Mouse (Mus musculus): ENCODE results near the gene Evx1. TPM values are rescaled to one million over a fixed set of nuclear protein-coding genes. Genes with fewer than 3 reads are reported as not detected.

Evx1 gene
- polyA plus RNA-seq, 1 experiment, result not detected

GRCm38 (mm10) chr6:52319956-52320690 lies 6.8 kb downstream of the Evx1 start:
- TF ChIP-seq MYOG (IDR thresholded peaks at IDR 0.05; ENCODE audit: control insufficient read depth in 1 of 3, insufficient read depth in 1 of 3, insufficient read length in 2 of 3, low read depth in 2 of 3) (no peak), MYOD1 (IDR thresholded peaks at IDR 0.05; ENCODE audit: control insufficient read depth in 1 of 3, insufficient read length in 2 of 3, low read depth in 2 of 3) (no peak), MAX (IDR thresholded peaks at IDR 0.05; ENCODE audit: low read depth) (no peak), POLR2A (IDR thresholded peaks at IDR 0.05; ENCODE audit: insufficient read length, low read depth) (no peak), TCF3 (IDR thresholded peaks at IDR 0.05; ENCODE audit: insufficient read length, low read depth) (no peak)
- Histone ChIP-seq H3K4me3 (no peak overlapping the region), H3K4me2 (ENCODE audit: low read depth) (no peak overlapping the region), H3K27me3 (ENCODE audit: control insufficient read depth, insufficient read depth, insufficient read length) (peaks cover 92% of the 10 kb centered on the region), H3K36me3 (ENCODE audit: control insufficient read depth, insufficient read depth) (no peaks in the 10 kb centered on the region), H3K79me2 (ENCODE audit: control insufficient read depth, insufficient read depth) (no peaks in the 10 kb centered on the region), H3ac (ENCODE audit: control insufficient read depth, insufficient read length) (no peak overlapping the region)

- Histone ChIP-seq H3K4me2 (ENCODE audit: low read depth) (no peak overlapping the region), H3K36me3 (ENCODE audit: control insufficient read depth, insufficient read depth) (no peaks in the 10 kb centered on the region), H3K4me3 (no peak overlapping the region), H3K27me3 (ENCODE audit: control insufficient read depth, insufficient read depth, insufficient read length) (peaks cover 81% of the 10 kb centered on the region), H3K79me2 (ENCODE audit: control insufficient read depth, insufficient read depth) (no peaks in the 10 kb centered on the region), H3ac (ENCODE audit: control insufficient read depth, insufficient read length) (no peak overlapping the region)
- no peak for TF ChIP-seq REST (IDR thresholded peaks at IDR 0.05; ENCODE audit: insufficient read depth, insufficient read length)
- TF ChIP-seq MYOD1 (IDR thresholded peaks at IDR 0.05; ENCODE audit: control insufficient read depth in 1 of 3, insufficient read length in 2 of 3, low read depth in 2 of 3), result no peak
- no peak for TF ChIP-seq TCF12 (IDR thresholded peaks at IDR 0.05; ENCODE audit: insufficient read depth, poor library complexity, severe bottlenecking)
- no peak for TF ChIP-seq CEBPB (IDR thresholded peaks at IDR 0.05; ENCODE audit: insufficient read depth, poor library complexity, severe bottlenecking)
- no peak for TF ChIP-seq POLR2A (IDR thresholded peaks at IDR 0.05; ENCODE audit: insufficient read length, low read depth)
- no peak for TF ChIP-seq MYOG (IDR thresholded peaks at IDR 0.05; ENCODE audit: control insufficient read depth in 1 of 3, insufficient read depth in 1 of 3, insufficient read length in 2 of 3, low read depth in 2 of 3)
- TF ChIP-seq USF1 (IDR thresholded peaks at IDR 0.05; ENCODE audit: low read depth), result no peak
- no peak for TF ChIP-seq E2F4 (IDR thresholded peaks at IDR 0.05; ENCODE audit: insufficient read depth)
- TF ChIP-seq SRF (IDR thresholded peaks at IDR 0.05; ENCODE audit: control insufficient read depth, insufficient read length, low read depth), result no peak
- no peak for TF ChIP-seq POLR2AphosphoS2 (IDR thresholded peaks at IDR 0.05; ENCODE audit: insufficient read length, low read depth)
- TF ChIP-seq TCF3 (IDR thresholded peaks at IDR 0.05; ENCODE audit: insufficient read length, low read depth), result no peak
- no peak for TF ChIP-seq MAX (IDR thresholded peaks at IDR 0.05; ENCODE audit: low read depth)
Observed at GRCm38 (mm10) chr6:52320966-52321825, 7.9 kb downstream of the Evx1 start.

- TF ChIP-seq POLR2A (IDR thresholded peaks at IDR 0.05; ENCODE audit: insufficient read length, low read depth) (no peak), POLR2AphosphoS2 (IDR thresholded peaks at IDR 0.05; ENCODE audit: insufficient read length, low read depth) (no peak), E2F4 (IDR thresholded peaks at IDR 0.05; ENCODE audit: insufficient read depth) (no peak)
Observed at GRCm38 (mm10) chr6:52321826-52322315, 8.6 kb downstream of the Evx1 start.

GRCm38 (mm10) chr6:52322721-52323215 lies 9.5 kb downstream of the Evx1 start:
- H3K79me2 ChIP-seq (ENCODE audit: control insufficient read depth, insufficient read depth), result no peaks in the 10 kb centered on the region
- no peak overlapping the region for H3K4me3 ChIP-seq
- no peak overlapping the region for H3ac ChIP-seq (ENCODE audit: control insufficient read depth, insufficient read length)
- H3K27me3 ChIP-seq (ENCODE audit: control insufficient read depth, insufficient read depth, insufficient read length), result peaks cover 71% of the 10 kb centered on the region
- TF ChIP-seq REST (IDR thresholded peaks at IDR 0.05; ENCODE audit: insufficient read depth, insufficient read length), result no peak
- TF ChIP-seq USF1 (IDR thresholded peaks at IDR 0.05; ENCODE audit: low read depth), result no peak
- no peak for TF ChIP-seq TCF12 (IDR thresholded peaks at IDR 0.05; ENCODE audit: insufficient read depth, poor library complexity, severe bottlenecking)
- no peak for TF ChIP-seq E2F4 (IDR thresholded peaks at IDR 0.05; ENCODE audit: insufficient read depth)
- no peaks in the 10 kb centered on the region for H3K36me3 ChIP-seq (ENCODE audit: control insufficient read depth, insufficient read depth)
- no peak overlapping the region for H3K4me2 ChIP-seq (ENCODE audit: low read depth)

More at GRCm38 (mm10) chr6:52321826-52322315, 8.6 kb downstream of the Evx1 start:
- Histone ChIP-seq H3K79me2 (ENCODE audit: control insufficient read depth, insufficient read depth) (no peaks in the 10 kb centered on the region), H3K36me3 (ENCODE audit: control insufficient read depth, insufficient read depth) (no peaks in the 10 kb centered on the region), H3K4me3 (no peak overlapping the region), H3ac (ENCODE audit: control insufficient read depth, insufficient read length) (no peak overlapping the region), H3K4me2 (ENCODE audit: low read depth) (no peak overlapping the region), H3K27me3 (ENCODE audit: control insufficient read depth, insufficient read depth, insufficient read length) (peaks cover 79% of the 10 kb centered on the region)

GRCm38 (mm10) chr6:52323292-52323691 lies 10.0 kb downstream of the Evx1 start:
- H3K4me2 ChIP-seq (ENCODE audit: low read depth), result no peak overlapping the region
- no peaks in the 10 kb centered on the region for H3K79me2 ChIP-seq (ENCODE audit: control insufficient read depth, insufficient read depth)
- H3K36me3 ChIP-seq (ENCODE audit: control insufficient read depth, insufficient read depth), result no peaks in the 10 kb centered on the region
- H3K4me3 ChIP-seq, result no peak overlapping the region
- H3ac ChIP-seq (ENCODE audit: control insufficient read depth, insufficient read length), result no peak overlapping the region
- TF ChIP-seq USF1 (IDR thresholded peaks at IDR 0.05; ENCODE audit: low read depth) (no peak), SRF (IDR thresholded peaks at IDR 0.05; ENCODE audit: control insufficient read depth, insufficient read length, low read depth) (no peak), REST (IDR thresholded peaks at IDR 0.05; ENCODE audit: insufficient read depth, insufficient read length) (no peak), TCF12 (IDR thresholded peaks at IDR 0.05; ENCODE audit: insufficient read depth, poor library complexity, severe bottlenecking) (no peak), CEBPB (IDR thresholded peaks at IDR 0.05; ENCODE audit: insufficient read depth, poor library complexity, severe bottlenecking) (no peak), MAX (IDR thresholded peaks at IDR 0.05; ENCODE audit: low read depth) (no peak)
- peaks cover 72% of the 10 kb centered on the region for H3K27me3 ChIP-seq (ENCODE audit: control insufficient read depth, insufficient read depth, insufficient read length)
